Mouse (Mus musculus): ENCODE data around the gene Gm28551. TPM values are rescaled to one million over a fixed set of nuclear protein-coding genes. Genes with fewer than 3 reads are reported as not detected.

Gene Gm28551
- polyA plus RNA-seq, 1 experiment from 2014 or later = 0.65 TPM

DNA sequence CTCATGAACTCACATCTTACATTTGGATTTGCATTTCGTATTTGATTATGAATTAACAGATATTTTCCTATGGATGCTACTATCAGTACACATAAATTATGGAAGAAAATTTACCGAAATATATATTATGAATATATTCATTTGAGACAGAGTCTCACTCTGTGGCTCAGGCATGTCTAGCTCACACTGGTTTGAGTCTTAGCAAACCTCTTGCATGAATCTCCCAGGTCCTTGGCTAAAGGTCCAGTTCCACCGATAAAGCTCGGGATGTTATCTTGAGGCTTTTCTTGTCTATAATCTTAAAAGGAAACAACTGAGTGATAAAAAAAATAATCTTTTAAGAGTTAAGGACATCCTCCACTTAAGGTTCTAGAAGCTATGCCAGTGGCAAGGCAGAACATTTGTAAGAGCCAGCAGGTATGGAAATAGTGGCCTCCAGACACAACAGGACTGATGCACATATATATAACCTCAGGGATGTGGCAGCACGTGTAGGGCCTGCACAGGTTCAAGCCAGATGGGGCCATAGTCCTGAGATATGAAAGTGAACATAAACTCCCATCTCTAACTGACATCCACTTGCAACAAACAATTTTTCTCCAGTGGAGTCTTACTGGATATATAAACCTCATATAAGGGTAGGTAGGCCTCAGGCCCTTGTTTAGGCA is 27.5 kb downstream of the Gm28551 start:
- Histone ChIP-seq H3K4me3 (replicated peaks) (no peak overlapping the region), H3K4me1 (no peaks in the 10 kb centered on the region), H3K27me3 (no peaks in the 10 kb centered on the region), H3K9ac (no peak overlapping the region), H3K9me3 (replicated peaks) (no peaks in the 10 kb centered on the region), H3K36me3 (peaks cover 25% of the 10 kb centered on the region; the same call in 1 of the 2 replicates), H3K4me2 (no peak overlapping the region), H3K27ac (no peak overlapping the region)
- no peak for ATAC-seq (replicated peaks; ENCODE audit: low FRiP score)
- 92% methylated on average over 5 of the region's 5 CpGs for WGBS

DNA sequence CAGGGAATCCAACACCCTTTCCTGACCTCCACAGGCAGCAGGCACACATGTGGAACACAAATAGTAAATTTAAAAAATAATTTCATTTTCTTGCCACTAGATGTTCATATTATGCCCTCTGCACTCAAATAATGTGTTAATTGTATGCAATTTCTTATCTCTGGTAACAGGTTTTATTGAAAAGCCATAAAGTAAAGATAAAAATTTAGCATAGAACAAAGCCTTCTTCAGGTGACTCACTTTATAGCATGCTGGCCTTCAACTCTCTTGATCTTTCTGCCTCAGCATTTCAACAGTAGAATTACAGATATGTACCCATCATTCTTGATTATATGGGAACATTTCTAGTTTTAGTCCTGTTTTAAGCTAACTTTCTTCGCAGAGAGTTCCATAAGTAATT is 28.2 kb downstream of the Gm28551 start:
- no peak overlapping the region for H3K27ac ChIP-seq
- H3K4me3 ChIP-seq (replicated peaks) = no peak overlapping the region
- no peaks in the 10 kb centered on the region for H3K9me3 ChIP-seq (replicated peaks)
- H3K4me2 ChIP-seq = no peak overlapping the region
- H3K4me1 ChIP-seq = no peaks in the 10 kb centered on the region
- H3K36me3 ChIP-seq = peaks cover 31% of the 10 kb centered on the region; the same call in 1 of the 2 replicates
- ATAC-seq (replicated peaks; ENCODE audit: low FRiP score) = no peak
- no peaks in the 10 kb centered on the region for H3K27me3 ChIP-seq
- no peak overlapping the region for H3K9ac ChIP-seq
- WGBS = 95% methylated on average over 1 of the region's 1 CpGs

DNA sequence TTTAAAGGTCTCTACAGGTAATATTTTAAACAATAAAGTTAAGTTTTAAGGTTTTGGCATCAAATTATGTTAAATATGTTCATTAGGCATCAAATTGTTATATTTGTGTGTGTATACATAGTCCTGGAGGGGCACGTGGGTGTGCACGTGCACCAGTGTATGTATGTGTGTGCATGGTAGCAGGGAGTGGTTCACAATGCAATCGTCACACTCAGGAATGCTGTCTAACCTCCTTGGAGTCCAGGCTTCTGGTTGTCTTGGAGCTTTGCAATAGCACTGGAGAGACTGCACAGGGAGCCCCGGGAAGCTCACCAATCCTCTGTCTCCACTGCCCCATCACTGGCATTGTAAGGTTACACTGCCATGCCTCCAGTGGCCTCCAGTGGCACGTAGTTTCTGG is 29.2 kb downstream of the Gm28551 start:
- ATAC-seq (replicated peaks; ENCODE audit: low FRiP score) = no peak
- no peak overlapping the region for H3K4me2 ChIP-seq
- H3K9me3 ChIP-seq (replicated peaks) = no peaks in the 10 kb centered on the region
- H3K9ac ChIP-seq = no peak overlapping the region
- no peaks in the 10 kb centered on the region for H3K27me3 ChIP-seq
- 93% methylated on average over 5 of the region's 5 CpGs for WGBS
- no peak overlapping the region for H3K4me3 ChIP-seq (replicated peaks)
- peaks cover 37% of the 10 kb centered on the region for H3K36me3 ChIP-seq
- no peak overlapping the region for H3K27ac ChIP-seq
- H3K4me1 ChIP-seq = no peaks in the 10 kb centered on the region

DNA sequence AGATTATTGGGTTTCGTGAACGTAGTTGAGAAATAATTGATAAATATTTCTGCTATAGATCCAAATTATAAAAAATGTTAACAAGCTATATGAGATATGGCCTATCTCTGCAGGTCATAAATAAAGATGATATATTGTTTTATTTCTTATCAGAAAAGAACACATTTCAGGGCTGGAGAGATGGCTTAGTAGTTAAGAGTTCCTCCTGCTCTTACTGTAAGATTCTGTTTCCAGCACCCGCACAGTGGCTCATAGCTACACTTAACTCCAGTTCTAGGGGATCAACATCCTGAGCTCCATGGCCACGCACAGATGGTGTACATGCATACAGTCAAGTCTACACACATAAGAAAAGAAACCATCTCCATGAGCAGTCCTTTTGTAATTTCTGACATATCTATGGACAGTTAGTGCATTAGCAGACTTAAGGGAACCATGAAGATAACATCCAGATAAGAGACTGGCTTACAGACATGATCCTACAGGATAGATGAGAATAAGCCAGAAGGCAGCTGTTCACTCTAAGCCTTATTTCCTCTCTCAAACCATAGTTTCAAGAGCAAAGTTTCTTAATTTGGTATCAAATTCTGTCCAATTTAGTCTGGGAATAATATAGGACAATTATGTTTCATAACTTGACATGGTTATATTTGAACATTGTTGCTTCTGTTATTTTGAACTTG is 30.7 kb downstream of the Gm28551 start:
- no peaks in the 10 kb centered on the region for H3K27me3 ChIP-seq
- no peak overlapping the region for H3K4me2 ChIP-seq
- 90% methylated on average over 4 of the region's 4 CpGs for WGBS
- no peak for ATAC-seq (replicated peaks; ENCODE audit: low FRiP score)
- H3K9ac ChIP-seq = no peak overlapping the region
- no peaks in the 10 kb centered on the region for H3K9me3 ChIP-seq (replicated peaks)
- no peaks in the 10 kb centered on the region for H3K4me1 ChIP-seq
- peaks cover 46% of the 10 kb centered on the region for H3K36me3 ChIP-seq
- H3K4me3 ChIP-seq (replicated peaks) = no peak overlapping the region
- H3K27ac ChIP-seq = no peak overlapping the region

DNA sequence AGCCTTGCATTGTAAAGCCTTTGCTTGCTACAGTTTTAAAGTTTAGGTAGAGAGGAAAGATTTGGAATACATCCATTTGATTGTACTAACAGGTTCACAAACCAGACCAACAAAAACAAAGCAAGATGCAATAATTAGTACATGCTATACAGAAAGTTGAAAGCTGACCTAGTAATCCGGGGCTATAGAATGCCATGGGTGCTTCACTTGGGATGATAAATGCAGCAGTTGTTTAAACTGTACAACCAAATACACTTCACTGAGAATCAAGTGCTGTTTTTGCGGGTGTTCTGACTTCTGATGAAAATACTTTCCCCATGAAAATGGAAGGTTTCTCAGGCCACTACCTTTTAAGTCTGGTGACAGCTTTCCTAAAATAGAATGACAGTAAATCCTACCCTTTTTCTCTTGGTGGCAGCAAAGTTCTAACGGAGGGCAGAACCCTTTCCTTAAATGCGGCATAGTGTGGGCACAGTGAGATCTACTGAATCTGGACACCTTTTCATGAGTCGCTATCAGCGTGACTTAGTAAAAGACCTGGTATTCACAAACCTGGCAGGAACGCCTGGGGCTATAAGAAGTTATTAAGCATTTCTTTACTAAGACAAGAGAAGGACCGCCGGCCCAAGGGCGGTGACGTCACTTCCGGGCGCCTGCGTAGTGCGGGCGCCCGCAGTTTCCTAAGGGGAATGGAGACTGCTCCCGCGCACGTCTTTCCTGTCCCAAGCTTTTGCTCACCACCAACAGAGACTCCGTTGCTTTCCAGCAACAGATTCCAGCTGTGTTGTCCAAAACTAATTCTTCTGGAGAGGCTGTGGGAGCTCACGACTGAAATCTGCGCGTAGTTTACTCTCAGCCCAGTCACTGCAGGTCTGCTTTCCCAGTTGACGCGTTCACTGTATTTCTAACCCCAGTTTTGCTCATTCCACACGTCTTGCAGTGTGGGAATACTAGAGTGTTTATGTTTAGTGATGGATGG is 39.2 kb downstream of the Gm28551 start, which contains the start of gene Osgepl1:
Gene Osgepl1, plus strand, starts transcription at position 636 of the 979 bp plus-strand sequence.
- Histone ChIP-seq H3K4me2 (peak within 1 kb of the TSS; percentile 65), H3K36me3 (peaks cover 14% of the 10 kb centered on the region), H3K9me3 (replicated peaks) (no peaks in the 10 kb centered on the region), H3K9ac (peak within 1 kb of the TSS; percentile 51), H3K27me3 (no peaks in the 10 kb centered on the region), H3K4me1 (peaks cover 9% of the 10 kb centered on the region; the same call in 1 of the 2 replicates), H3K4me3 (replicated peaks) (peak within 1 kb of the TSS; percentile 55), H3K27ac (peak within 1 kb of the TSS; percentile 83)
- ATAC-seq (replicated peaks; ENCODE audit: low FRiP score) = peak; percentile 98
- 3% methylated on average over 27 of the region's 27 CpGs for WGBS

DNA sequence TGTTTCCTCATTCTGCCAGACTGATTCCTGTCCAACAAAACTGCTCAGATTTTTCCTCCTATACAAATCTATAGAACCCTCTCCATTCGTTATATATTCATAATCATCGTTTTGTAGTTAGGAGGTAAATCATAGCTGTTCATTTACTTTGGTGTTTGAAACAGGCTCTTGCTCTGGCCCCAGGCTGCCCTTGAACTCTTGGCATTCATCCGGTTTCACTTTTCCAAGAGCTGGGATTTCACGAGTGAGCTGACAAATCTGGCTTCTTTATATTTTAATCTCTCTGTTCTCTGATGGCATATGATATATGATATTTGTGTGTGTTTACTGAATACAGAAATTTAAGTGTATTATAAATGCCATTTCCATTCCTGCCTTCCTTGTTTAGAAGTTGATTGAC is 52.0 kb downstream of the Gm28551 start:
- Histone ChIP-seq H3K36me3 (peaks cover 14% of the 10 kb centered on the region; the same call in 1 of the 2 replicates), H3K9me3 (replicated peaks) (no peaks in the 10 kb centered on the region), H3K27ac (no peak overlapping the region), H3K4me2 (no peak overlapping the region), H3K9ac (no peak overlapping the region), H3K4me1 (peaks cover 5% of the 10 kb centered on the region; the same call in 1 of the 2 replicates), H3K27me3 (no peaks in the 10 kb centered on the region), H3K4me3 (replicated peaks) (no peak overlapping the region)
- WGBS = 84% methylated on average over 4 of the region's 4 CpGs
- ATAC-seq (replicated peaks; ENCODE audit: low FRiP score) = no peak

DNA sequence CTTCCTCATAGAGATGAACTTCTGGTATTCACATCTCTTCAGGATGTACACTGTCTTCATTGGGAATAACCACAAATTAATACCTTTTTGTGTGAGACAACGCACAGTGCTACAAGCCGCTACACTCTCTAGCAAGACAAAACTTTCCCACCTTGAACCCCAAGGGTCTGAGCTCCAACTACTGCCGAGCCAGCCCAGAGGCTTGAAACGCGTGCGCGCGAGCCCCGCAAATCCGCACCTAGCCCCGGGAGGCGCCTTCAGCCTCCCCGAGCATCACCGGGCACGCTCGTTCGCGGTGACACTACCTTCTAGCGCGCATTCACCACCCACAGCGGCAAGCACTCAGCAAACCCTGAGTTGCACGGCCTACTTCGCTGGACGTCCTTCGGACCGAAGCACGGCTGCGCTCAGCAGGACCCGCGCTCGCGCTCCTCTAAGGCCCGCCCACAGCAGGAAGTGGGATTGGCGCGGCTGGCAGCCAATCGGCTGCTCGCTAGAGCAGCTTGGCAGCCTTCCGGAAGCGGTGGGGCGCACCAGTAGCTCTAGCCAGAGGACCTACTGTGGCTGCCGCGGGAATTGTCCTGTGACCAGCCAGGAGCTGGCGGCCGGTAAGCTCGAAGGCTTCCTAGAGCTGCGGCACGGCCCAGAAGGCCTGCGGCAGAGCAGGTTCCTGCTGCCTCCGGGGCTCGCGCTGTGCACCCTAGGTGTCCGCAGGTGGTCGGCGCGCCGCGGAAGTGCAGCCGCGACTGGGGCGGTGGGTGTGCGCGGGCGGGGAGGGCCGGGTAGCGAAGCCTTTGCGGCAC is 55.7 kb downstream of the Gm28551 start, which contains the start of the genes Pms1, Ormdl1 and Gm28778:
Gene Pms1, minus strand, starts transcription at position 438 of the 803 bp plus-strand sequence.
Gene Ormdl1, plus strand, starts transcription at position 515 of the 803 bp plus-strand sequence.
Gene Gm28778, plus strand, starts transcription at position 531 of the 803 bp plus-strand sequence.
- no peaks in the 10 kb centered on the region for H3K9me3 ChIP-seq (replicated peaks)
- peak within 1 kb of the TSS; percentile 82 for H3K4me3 ChIP-seq (replicated peaks)
- ATAC-seq (replicated peaks; ENCODE audit: low FRiP score) = peak; percentile 100
- no peaks in the 10 kb centered on the region for H3K27me3 ChIP-seq
- peaks cover 5% of the 10 kb centered on the region; the same call in 1 of the 2 replicates for H3K4me1 ChIP-seq
- under 1% methylated on average over 66 of the region's 66 CpGs for WGBS
- H3K4me2 ChIP-seq = peak within 1 kb of the TSS; percentile 63
- peaks cover 10% of the 10 kb centered on the region; the same call in 1 of the 2 replicates for H3K36me3 ChIP-seq
- H3K27ac ChIP-seq = peak within 1 kb of the TSS; percentile 93
- H3K9ac ChIP-seq = peak within 1 kb of the TSS; percentile 77

DNA sequence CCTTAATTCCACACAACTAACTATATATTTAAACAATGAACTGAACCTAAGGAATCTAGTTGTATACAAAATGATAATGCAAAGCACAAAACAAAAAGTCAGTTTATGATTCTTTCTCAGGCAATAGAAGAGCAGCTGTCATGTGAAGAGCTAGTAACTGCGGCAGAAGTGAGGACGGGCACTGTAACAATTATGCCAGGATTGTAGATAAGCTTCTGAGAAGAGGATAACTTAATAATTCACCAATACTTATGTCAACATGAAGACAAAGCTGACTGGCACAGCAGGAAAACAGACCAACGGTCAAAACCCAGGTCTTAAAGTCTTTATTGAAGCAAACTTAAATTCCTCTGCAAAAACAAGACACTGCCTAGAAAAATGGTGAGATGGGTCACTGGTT is 61.3 kb downstream of the Gm28551 start:
- Histone ChIP-seq H3K36me3 (peaks cover 3% of the 10 kb centered on the region; the same call in 1 of the 2 replicates), H3K4me3 (replicated peaks) (no peak overlapping the region), H3K9me3 (replicated peaks) (no peaks in the 10 kb centered on the region), H3K4me2 (no peak overlapping the region), H3K27me3 (no peaks in the 10 kb centered on the region), H3K9ac (no peak overlapping the region), H3K4me1 (no peaks in the 10 kb centered on the region), H3K27ac (no peak overlapping the region)
- no peak for ATAC-seq (replicated peaks; ENCODE audit: low FRiP score)
- 86% methylated on average over 3 of the region's 3 CpGs for WGBS

Other genes starting within 250 kb of the Gm28551 start
- not detected in 2 replicates for gene 1700019A02Rik, start 165.0 kb downstream of the Gm28551 start, polyA plus RNA-seq (2015; fragmentation: Nextera tagmentation; extraction: Ambion mirVana)
- 18.6 and 19.1 TPM in 2 replicates for gene Pms1, start 55.6 kb downstream of the Gm28551 start, polyA plus RNA-seq (2015; fragmentation: Nextera tagmentation; extraction: Ambion mirVana)
- gene Ormdl1, start 55.6 kb downstream of the Gm28551 start, polyA plus RNA-seq (2015; fragmentation: Nextera tagmentation; extraction: Ambion mirVana) = 42.7 and 42.9 TPM in 2 replicates
- gene Gm28778, start 55.6 kb downstream of the Gm28551 start, polyA plus RNA-seq (2015; fragmentation: Nextera tagmentation; extraction: Ambion mirVana) = not detected in 2 replicates
- 19.3 and 23.2 TPM in 2 replicates for gene Osgepl1, start 39.0 kb downstream of the Gm28551 start, polyA plus RNA-seq (2015; fragmentation: Nextera tagmentation; extraction: Ambion mirVana)
- gene Asdurf, start within 50 bp of the Gm28551 start, polyA plus RNA-seq (2015; fragmentation: Nextera tagmentation; extraction: Ambion mirVana) = 3.1 TPM in 1 of 2 replicates, not detected in the other
- 69.5 and 70.4 TPM in 2 replicates for gene Asnsd1, start 85 bp upstream of the Gm28551 start, polyA plus RNA-seq (2015; fragmentation: Nextera tagmentation; extraction: Ambion mirVana)